Mouse (Mus musculus) liver, embryonic 14.5 days (tissue): ENCODE measurements at regions not wholly inside any gene's neighbourhood (a gene's known extent, or its start where the extent isn't known, plus 50 kb on each side); places are given as distances from the start of the nearest gene placed in this dataset. TPM values are rescaled to one million over a fixed set of nuclear protein-coding genes. Genes with fewer than 3 reads are reported as not detected.

Experiments
- ATAC-seq: fragments of 200-750 bp; cut with Nextera tagmentation; 2 replicates; pipeline ENCODE4 v1.8.0; 2017; ENCODE audit warnings: moderate number of reproducible peaks, mild to moderate bottlenecking, moderate library complexity; ENCODE audit not compliant: insufficient read depth
- DNase-seq, 3 experiments: peaks; one replicate each; pipeline ENCODE4 v3.0.0-alpha.2; 2012 to 2013; ENCODE audit warnings: low read depth in 3 of 3, low spot score in 3 of 3
- H3K27ac ChIP-seq: fragments of 300-500 bp; sonication (generic); 2 replicates; pipeline ENCODE4 v1.5.1; 2014; ENCODE audit warnings: moderate library complexity, mild to moderate bottlenecking, control low read depth, inconsistent platforms
- H3K27me3 ChIP-seq: fragments of 300-500 bp; sonication (generic); 2 replicates; pipeline ENCODE4 v1.6.1; 2014; ENCODE audit warnings: mild to moderate bottlenecking, low read length, moderate library complexity; ENCODE audit not compliant: control insufficient read depth, insufficient read depth
- H3K36me3 ChIP-seq: fragments of 300-500 bp; sonication (generic); replicated peaks from 2 replicates; pipeline ENCODE4 v1.6.1; 2014; ENCODE audit warnings: low read depth; ENCODE audit not compliant: control insufficient read depth, insufficient read depth
- H3K4me1 ChIP-seq, 2 experiments: fragments of 200-500 bp in 1 of 2; fragments of 300-500 bp in 1 of 2; sonication (generic) in 1 of 2; replicated peaks; 2 replicates each; pipeline ENCODE4 v1.6.1; 2012 to 2014; ENCODE audit warnings: antibody characterized with exemption in 1 of 2, inconsistent platforms in 1 of 2, low read length in 1 of 2; ENCODE audit not compliant: control insufficient read depth in 2 of 2, insufficient read depth in 2 of 2
- H3K4me2 ChIP-seq: fragments of 300-500 bp; sonication (generic); 2 replicates; pipeline ENCODE4 v1.6.1; 2014; ENCODE audit warnings: low read depth, mild to moderate bottlenecking, control low read depth, moderate library complexity
- H3K4me3 ChIP-seq, 2 experiments: fragments of 200-500 bp in 1 of 2; fragments of 300-500 bp in 1 of 2; sonication (generic) in 1 of 2; 2 replicates each; pipeline ENCODE4 v1.5.1; 2012 to 2014; ENCODE audit warnings: low read depth in 2 of 2, low read length in 2 of 2, mild to moderate bottlenecking in 2 of 2, control low read depth in 1 of 2, inconsistent platforms in 1 of 2, moderate library complexity in 1 of 2; ENCODE audit not compliant: insufficient read depth in 1 of 2
- H3K9ac ChIP-seq: fragments of 300-500 bp; sonication (generic); replicated peaks from 2 replicates; pipeline ENCODE4 v1.6.1; 2014; ENCODE audit warnings: mild to moderate bottlenecking, control low read depth, moderate library complexity
- H3K9me3 ChIP-seq: fragments of 300-500 bp; sonication (generic); 2 replicates; pipeline ENCODE4 v1.6.1; 2016; ENCODE audit warnings: low read length, mixed read lengths; ENCODE audit not compliant: control insufficient read depth
- CTCF ChIP-seq: IDR thresholded peaks from 2 replicates; pipeline ENCODE4 v1.5.1; 2016; ENCODE audit warnings: antibody characterized with exemption, low read depth, control low read depth
- EP300 ChIP-seq: IDR thresholded peaks from 2 replicates; pipeline ENCODE4 v1.6.1; 2016; ENCODE audit warnings: antibody characterized with exemption, low read depth
- WGBS: fragments of 180-500 bp; shearing (Covaris S2); extraction: QIAGEN DNeasy Blood & Tissue Kit; methylation state at CpG from one replicate; pipeline ENCODE4 v1.1.7; 2014; ENCODE audit not compliant: insufficient replicate concordance; 5-methylcytosine and 5-hydroxymethylcytosine counted together
- microRNA counts: library from miRNA; unstranded; fragments of <30 nt; microRNA quantifications from one replicate; lab custom pipeline; 2016
- microRNA-seq: library from miRNA; unstranded; fragments of <30 nt; microRNA quantifications from one replicate; pipeline ENCODE4, GENCODE M21; 2016

DNA sequence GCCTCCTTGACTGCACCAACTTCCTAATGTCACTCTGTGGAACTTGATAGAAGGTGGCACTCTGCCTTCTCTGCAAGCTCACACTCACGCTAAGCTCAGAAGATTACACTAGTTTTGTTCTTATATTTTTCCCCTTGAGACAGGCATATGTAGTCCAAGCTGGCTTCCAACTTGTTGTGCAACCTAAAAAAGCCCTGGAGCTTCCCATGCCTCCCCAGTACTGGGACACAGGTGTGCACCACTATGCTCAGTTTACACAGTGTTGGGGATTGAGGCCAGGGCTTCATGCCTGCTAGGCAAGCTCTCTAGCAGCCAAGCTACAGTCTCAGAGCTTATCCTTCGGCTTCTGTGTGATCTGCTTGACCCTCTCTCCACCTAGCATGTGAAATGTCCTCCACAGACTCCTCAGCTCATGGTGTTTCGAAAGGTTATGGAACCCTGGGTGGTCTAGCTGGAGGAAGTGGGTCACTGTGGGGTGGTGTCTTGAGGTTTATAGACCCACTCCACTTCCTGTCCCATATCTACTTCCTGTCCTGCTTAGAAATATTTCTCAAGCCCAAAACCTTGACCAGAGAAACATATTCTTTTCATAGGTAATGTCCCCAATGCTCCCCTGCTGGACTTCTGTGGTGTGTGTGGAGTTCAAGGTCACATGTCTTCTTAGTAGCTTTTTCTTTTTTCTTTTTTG, 54.6 kb upstream of the Runx1 start:
- no peak for ATAC-seq
- H3K27ac ChIP-seq: no peak overlapping the region
- H3K36me3 ChIP-seq: no peaks in the 10 kb centered on the region
- 37% methylated on average over 3 of the region's 3 CpGs for WGBS
- no peak overlapping the region for H3K4me2 ChIP-seq
- no peak overlapping the region for H3K9ac ChIP-seq
- H3K4me3 ChIP-seq: no peak overlapping the region
- H3K4me1 ChIP-seq: peaks cover 20 to 35% of the 10 kb centered on the region in 2 experiments
- TF ChIP-seq CTCF (no peak), EP300 (no peak)
- no peaks in the 10 kb centered on the region for H3K9me3 ChIP-seq
- no peak for DNase-seq
- H3K27me3 ChIP-seq: no peaks in the 10 kb centered on the region

GRCm38 (mm10) chr16:92878081-92878480, 52.1 kb upstream of the Runx1 start:
- no peak overlapping the region for H3K4me3 ChIP-seq
- TF ChIP-seq CTCF (no peak), EP300 (no peak)
- H3K27me3 ChIP-seq: no peaks in the 10 kb centered on the region
- H3K4me2 ChIP-seq: no peak overlapping the region
- no peak overlapping the region for H3K9ac ChIP-seq
- no peaks in the 10 kb centered on the region for H3K9me3 ChIP-seq
- no peak for DNase-seq
- no peak overlapping the region for H3K27ac ChIP-seq
- H3K4me1 ChIP-seq: peaks cover 9 to 23% of the 10 kb centered on the region in 2 experiments
- ATAC-seq: no peak
- no peaks in the 10 kb centered on the region for H3K36me3 ChIP-seq
- WGBS: 69% methylated on average over 10 of the region's 10 CpGs

MicroRNA genes in the stretch of these regions (microRNA counts, 519-probe panel; counts per million panel counts)
- microRNA mmu-miR-802 (lab: Ali Mortazavi, UCI): 69.9 counts per million

Small RNA genes in the stretch of these regions (microRNA-seq; reads per million reads assigned to microRNA genes)
- gene Gm28003 (not detected), gene Mir802 (3.0 reads per million)
